Mouse (Mus musculus) liver, postnatal 0 days (tissue): ENCODE data around the gene Entpd8.

Experiments used
- CTCF ChIP-seq: sonication (generic); IDR thresholded peaks from 2 replicates; pipeline ENCODE4 v1.5.1; 2016; ENCODE audit warnings: antibody characterized with exemption, low read depth
- EP300 ChIP-seq: IDR thresholded peaks from 2 replicates; pipeline ENCODE4 v1.6.1; 2016; ENCODE audit warnings: antibody characterized with exemption, low read depth, mild to moderate bottlenecking

DNA sequence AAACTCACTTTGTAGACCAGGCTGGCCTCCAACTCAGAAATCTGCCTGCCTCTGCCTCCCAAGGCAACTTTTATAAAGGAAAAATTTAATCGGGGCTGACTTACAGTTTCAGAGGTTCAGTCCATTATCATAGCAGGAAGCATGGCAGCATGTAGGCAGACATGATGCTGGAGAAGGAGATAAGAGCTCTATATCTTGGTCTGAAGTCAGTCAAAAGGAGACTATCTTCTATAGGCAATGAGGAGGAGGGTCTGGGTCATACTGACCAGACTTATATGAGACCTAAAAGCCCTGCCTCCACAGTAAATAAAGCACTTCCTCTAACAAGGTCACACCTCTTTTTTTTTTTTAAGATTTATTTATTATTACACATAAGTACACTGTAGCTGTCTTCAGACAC is 15.8 kb upstream of the Entpd8 start:
- TF ChIP-seq CTCF (no peak), EP300 (no peak)
